In genomic region chr3:29666796-29667195, GRCm38 (mm10) we compare ENCODE assay signal across 22 mouse cellular contexts.
DNase-seq lines count a peak whose midpoint lies in the region; ATAC-seq lines count a peak whose summit lies in the region.
"Had no signal": no experiment of that assay in that cellular context is flagged by ENCODE, and none has a peak within 500 bp of the region (broad histone marks: within the 10 kb centered on the region; RNA-seq: fewer than 3 reads in every experiment).

No protein-coding gene starts in this region.

- H3K27ac ChIP-seq in hindbrain, embryonic 13.5 days = no peak overlapping the region
- H3K27ac ChIP-seq: embryonic facial prominence, embryonic 10.5 days; heart, embryonic 13.5 days had no signal

- no peak overlapping the region for H3K4me3 ChIP-seq in hindbrain, embryonic 13.5 days
- H3K4me3 ChIP-seq: embryonic facial prominence, embryonic 10.5 days; heart, embryonic 13.5 days had no signal

- H3K36me3 ChIP-seq in hindbrain, embryonic 13.5 days = no peaks in the 10 kb centered on the region
- H3K36me3 ChIP-seq: embryonic facial prominence, embryonic 10.5 days; G1E; heart, embryonic 13.5 days had no signal

- no peak overlapping the region for H3K9ac ChIP-seq in hindbrain, embryonic 13.5 days
- H3K9ac ChIP-seq: heart, embryonic 13.5 days had no signal

- WGBS in hindbrain, embryonic 13.5 days = 82% methylated on average over 2 of the region's 2 CpGs

- no peaks in the 10 kb centered on the region for H3K9me3 ChIP-seq in hindbrain, embryonic 13.5 days
- H3K9me3 ChIP-seq: heart, embryonic 13.5 days had no signal

- no peaks in the 10 kb centered on the region for H3K27me3 ChIP-seq in hindbrain, embryonic 13.5 days
- H3K27me3 ChIP-seq: heart, embryonic 13.5 days had no signal

- no peaks in the 10 kb centered on the region for H3K4me1 ChIP-seq in hindbrain, embryonic 13.5 days (replicated peaks)
- H3K4me1 ChIP-seq: embryonic facial prominence, embryonic 10.5 days; heart, embryonic 13.5 days had no signal

- H3K4me2 ChIP-seq in hindbrain, embryonic 13.5 days = no peak overlapping the region
- H3K4me2 ChIP-seq: heart, embryonic 13.5 days had no signal

- peak; percentile 2 to 6 for DNase-seq in cerebellum, postnatal 10 days
- DNase-seq in cerebellum, postnatal 25 days = no peak
- no peak for DNase-seq in frontal cortex, adult 2 months (ENCODE audit: extremely low spot score in 1 of 2, low spot score in 1 of 2)
- peak; percentile 22 for DNase-seq in brain, adult 2 months (ENCODE audit: low read depth, low spot score)
- DNase-seq in telencephalon, adult 2 months (ENCODE audit: low read depth, low spot score) = peak; percentile 8
- DNase-seq: adrenal gland, adult 8-10 months; adrenal gland, postnatal 36 days; B cell, adult 2 months; cerebellum, adult 11-12 months; cerebellum, adult 9-10 months; gastrocnemius, postnatal 36 days; heart, adult 11 months; heart, postnatal 36 days; kidney, adult 18-20 months had no signal

- peak; percentile 34; the same call in 1 of the 2 replicates for ATAC-seq in frontal cortex, adult (ENCODE audit: low TSS enrichment)
- ATAC-seq in hindbrain, embryonic 13.5 days (ENCODE audit: low FRiP score) = no peak
- ATAC-seq: CD4-positive, CD25-positive, alpha-beta regulatory T cell, adult 4 months; hindbrain, embryonic 16.5 days; inflammation-experienced regulatory T-cells, adult 6 months had no signal

Comparison
In these comparisons a context has a peak if more than half of its experiments do, and no peak if none do; other contexts are left out.
1. DNase-seq: peak in cerebellum, postnatal 10 days (2 of 2), brain, adult 2 months (single experiment) and telencephalon, adult 2 months (single experiment); none in cerebellum, postnatal 25 days (0 of 2) and frontal cortex, adult 2 months (0 of 2).